Mouse (Mus musculus) brain, embryonic 14.5 days (tissue): Measurements from ENCODE around the gene Nectin4.
A peak's percentile ranks its signal among the peaks of the same experiment; 100 is the strongest.

Source experiments
- CTCF ChIP-seq: fragments of 200-500 bp; IDR thresholded peaks from 2 replicates; pipeline ENCODE4 v1.5.1; 2012; ENCODE audit warnings: inconsistent platforms, mild to moderate bottlenecking, moderate library complexity, borderline replicate concordance; ENCODE audit not compliant: insufficient read depth, insufficient read length; ENCODE audit errors: extremely low read depth
- POLR2A ChIP-seq: fragments of 200-500 bp; IDR thresholded peaks from 2 replicates; pipeline ENCODE4 v1.6.1; 2012; ENCODE audit warnings: mild to moderate bottlenecking, inconsistent platforms, borderline replicate concordance; ENCODE audit not compliant: poor library complexity, insufficient read depth, insufficient read length, severe bottlenecking; ENCODE audit errors: extremely low read depth

- TF ChIP-seq POLR2A = no peak
- TF ChIP-seq CTCF = peak; percentile 78
These were observed 10.2 kb downstream of the Nectin4 start for GRCm38 (mm10) chr1:171379935-171380599.
